Mouse (Mus musculus) kidney, postnatal 14 days (tissue): ENCODE results near the gene Mad2l1bp.

ENCODE experiments used
- DNase-seq: peaks from one replicate; pipeline ENCODE4 v3.0.0; 2022; ENCODE audit warnings: mixed read lengths

Mad2l1bp gene

DNA sequence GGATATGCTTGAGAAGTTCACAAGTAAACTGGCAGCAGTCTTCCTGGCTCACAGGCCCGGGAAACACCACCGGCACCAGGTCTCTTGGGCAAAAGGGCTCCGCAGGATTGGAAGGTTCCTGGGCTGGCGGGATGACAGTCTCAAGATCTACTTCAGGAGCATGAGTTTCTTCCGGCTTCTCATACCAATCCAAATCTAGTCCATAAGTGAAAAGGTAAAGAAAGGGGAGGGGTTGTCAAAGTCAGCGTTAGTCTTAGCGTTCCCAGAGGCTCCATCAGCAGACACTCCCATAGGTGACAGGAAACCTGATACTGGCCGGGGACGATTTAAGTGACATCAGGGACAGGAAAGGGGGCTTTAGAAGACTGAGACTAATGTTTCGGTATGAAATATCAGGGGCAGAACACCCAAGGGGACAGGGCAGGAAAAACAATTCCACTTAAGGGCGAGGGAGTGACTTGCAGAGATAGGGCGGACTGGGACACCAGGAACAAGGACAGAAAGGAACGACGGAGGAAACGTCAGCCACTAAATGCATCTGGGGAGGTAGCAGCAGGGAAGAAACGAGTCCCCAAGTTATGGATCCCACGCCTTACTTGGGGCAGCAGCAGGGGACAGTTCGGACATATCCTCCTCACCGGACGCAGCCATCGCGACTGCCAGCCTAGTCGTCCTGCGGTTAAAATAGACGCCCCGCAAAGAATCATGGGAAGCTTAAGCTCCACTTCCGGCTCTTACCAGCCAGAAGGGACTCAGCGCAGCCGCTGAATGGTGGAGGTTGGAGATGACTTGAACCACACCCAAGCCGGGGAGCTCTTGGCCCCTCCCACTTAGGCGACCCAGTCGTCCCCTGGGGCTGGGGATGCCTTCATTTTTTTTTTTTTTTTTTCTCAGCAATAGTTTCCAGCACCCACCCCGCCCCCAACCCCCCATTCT, at the start of gene Mad2l1bp:
TSS of gene Mad2l1bp (minus strand) at position 707 of the 936 bp plus-strand sequence.
- peak; percentile 94 for DNase-seq

GRCm38 (mm10) chr17:46203078-46203477, 49.7 kb upstream of the Mad2l1bp start:
- DNase-seq = peak; percentile 41

DNA sequence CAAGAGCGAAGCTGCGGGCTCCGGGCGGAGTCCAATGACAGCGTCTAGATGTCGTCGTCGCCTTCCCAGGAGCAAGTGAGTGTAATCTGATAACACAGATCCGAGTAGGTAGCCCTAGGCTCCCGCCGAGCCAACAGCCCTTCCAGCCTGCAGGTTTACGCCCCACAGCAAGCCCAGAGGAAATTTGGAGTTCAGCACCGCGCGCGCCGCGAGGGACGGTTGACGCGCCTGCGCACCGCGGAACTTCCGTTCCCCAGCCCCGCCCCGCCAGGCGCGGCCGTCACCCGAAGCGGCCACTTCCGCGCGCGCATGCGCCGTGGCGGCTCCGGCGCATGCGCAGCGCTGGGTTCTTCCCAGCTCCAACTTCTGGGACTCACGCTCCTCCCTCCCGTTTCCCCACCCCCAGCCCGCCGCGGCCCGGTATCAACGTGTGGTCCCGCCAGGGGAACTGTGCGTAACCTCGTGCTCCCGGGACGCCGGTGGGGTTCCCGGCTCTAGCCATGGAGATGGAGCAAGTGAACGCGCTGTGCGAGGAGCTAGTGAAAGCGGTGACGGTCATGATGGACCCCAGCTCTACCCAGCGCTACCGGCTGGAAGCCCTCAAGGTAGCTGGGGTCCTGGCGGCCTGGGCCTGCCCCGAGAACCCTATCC, 49.2 kb upstream of the Mad2l1bp start, which contains the start of the genes Polh and Xpo5:
TSS of gene Polh (minus strand) at position 225 of the 651 bp plus-strand sequence.
TSS of gene Xpo5 (plus strand) at position 362 of the 651 bp plus-strand sequence.
- DNase-seq = peak; percentile 96

DNA sequence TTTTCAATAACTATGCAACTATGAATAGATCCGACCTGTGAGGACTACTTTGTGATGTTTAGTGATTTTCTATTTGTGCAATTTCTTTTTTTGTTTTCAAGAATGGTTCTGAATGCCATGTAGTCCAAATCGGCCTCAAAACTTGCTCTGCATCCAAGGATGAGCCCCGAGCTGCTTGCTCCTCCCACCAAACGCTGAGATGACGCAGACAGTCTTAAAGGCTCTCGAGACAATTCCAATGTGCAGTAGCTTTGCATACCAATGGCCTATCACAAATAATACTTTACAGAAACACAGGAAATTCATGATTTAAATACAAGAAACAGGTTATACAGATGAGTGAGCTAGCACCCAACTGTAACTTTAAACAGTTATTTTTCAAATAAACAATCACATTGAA, 47.8 kb upstream of the Mad2l1bp start:
- no peak for DNase-seq

- no peak for DNase-seq
Measured at GRCm38 (mm10) chr17:46188829-46189228, 35.5 kb upstream of the Mad2l1bp start.

- DNase-seq = no peak
Measured at GRCm38 (mm10) chr17:46182273-46182672, 28.9 kb upstream of the Mad2l1bp start.

DNA sequence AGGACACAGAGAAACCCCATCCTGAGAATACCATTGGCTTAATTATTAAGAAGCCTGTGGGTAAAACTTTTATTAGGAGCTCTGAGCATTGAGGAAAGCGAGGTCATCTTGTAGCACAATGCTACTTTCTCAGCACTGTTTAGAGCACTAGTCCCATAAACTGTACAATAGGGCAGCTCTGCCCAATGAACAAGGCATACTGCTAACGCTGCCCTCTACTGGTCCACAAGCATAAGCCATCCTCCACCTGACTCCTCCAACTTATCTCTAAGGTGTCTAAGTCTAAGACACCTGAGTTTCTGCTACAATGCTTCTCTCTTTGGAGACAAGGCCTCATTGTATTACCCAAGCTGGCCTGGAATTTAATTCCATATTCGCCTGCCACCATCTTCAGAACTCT, 17.2 kb upstream of the Mad2l1bp start:
- peak; percentile 40 for DNase-seq

- DNase-seq = no peak
Measured at GRCm38 (mm10) chr17:46168768-46169167, 15.4 kb upstream of the Mad2l1bp start.

DNA sequence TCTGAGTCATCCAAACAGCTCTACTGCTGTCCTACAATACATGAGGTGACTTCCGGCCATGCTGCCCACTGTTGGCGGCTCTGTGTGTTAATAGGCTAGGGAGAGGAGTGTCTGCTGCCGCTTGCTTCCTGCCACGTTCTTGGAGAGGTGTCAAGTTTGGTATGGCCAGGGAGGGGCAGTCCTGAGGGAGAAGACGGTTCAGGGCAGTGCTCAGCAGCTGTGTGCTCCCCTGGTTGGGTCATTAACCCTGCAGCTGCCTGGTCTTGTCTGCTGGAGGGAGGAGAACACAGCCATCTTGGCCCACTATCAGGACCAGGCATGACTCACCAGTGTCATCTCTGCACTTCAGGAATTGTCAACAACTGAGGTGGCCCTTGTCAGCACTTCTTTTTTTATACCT, 15.0 kb upstream of the Mad2l1bp start:
- DNase-seq = no peak

DNA sequence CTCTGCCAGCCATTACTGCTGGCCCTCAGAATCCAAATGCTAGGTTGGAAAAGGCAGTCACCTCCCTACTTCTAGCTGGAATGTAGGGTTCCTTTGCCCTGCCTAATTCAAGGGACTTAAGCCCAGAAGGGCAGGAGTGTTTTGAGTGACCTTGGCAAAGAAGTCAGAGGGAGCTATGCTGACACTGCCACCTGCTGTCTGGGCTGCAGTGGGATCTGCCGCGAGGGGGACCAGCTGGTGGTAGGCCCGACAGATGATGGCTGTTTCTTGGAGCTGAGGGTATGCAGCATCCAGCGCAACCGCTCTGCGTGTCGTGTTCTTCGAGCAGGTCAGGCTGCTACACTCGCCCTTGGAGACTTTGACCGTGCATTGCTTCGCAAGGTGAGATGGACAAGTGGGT, 13.7 kb upstream of the Mad2l1bp start:
- peak; percentile 33 for DNase-seq

GRCm38 (mm10) chr17:46166270-46166669, 12.9 kb upstream of the Mad2l1bp start:
- DNase-seq = no peak

DNA sequence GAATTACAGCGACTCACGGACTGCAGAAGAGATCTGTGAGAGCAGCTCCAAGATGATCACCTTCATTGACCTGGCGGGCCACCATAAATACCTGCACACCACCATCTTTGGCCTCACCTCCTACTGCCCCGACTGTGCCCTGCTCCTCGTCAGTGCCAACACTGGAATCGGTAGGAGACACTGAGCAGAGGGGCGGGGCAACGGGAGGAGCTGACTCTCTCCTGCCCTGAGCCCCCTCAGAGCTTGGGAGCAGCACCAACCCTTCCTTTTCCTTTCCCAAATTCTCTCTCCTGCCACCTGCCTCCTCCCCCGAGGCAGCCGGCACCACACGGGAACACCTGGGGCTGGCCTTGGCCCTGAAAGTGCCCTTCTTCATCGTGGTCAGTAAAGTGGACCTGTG, 12.1 kb upstream of the Mad2l1bp start:
- DNase-seq = no peak

GRCm38 (mm10) chr17:46164791-46165190, 11.4 kb upstream of the Mad2l1bp start:
- no peak for DNase-seq

- DNase-seq = no peak
Measured at GRCm38 (mm10) chr17:46164301-46164700, 10.9 kb upstream of the Mad2l1bp start.

GRCm38 (mm10) chr17:46162951-46163421, 9.6 kb upstream of the Mad2l1bp start:
- DNase-seq = peak; percentile 64

DNA sequence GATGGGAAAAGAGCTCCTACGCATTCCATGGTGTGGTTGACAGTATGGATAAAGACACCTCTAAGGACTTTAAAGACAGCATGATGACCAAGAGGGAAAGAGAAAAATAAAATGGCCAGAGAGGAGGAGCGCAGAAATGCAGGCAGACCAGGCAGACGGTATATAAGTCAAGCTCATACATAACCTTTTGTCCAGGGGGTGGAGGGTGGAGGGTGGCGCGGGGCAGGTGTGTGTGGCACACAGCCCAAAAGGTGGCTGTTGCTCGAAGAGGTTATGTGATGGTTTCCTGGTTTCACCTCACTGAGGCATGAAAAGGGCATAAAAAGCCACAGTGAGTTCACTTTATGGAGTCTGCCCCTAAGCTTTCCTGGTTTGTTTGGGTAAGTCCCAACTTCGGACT, 9.2 kb upstream of the Mad2l1bp start:
- DNase-seq = no peak

DNA sequence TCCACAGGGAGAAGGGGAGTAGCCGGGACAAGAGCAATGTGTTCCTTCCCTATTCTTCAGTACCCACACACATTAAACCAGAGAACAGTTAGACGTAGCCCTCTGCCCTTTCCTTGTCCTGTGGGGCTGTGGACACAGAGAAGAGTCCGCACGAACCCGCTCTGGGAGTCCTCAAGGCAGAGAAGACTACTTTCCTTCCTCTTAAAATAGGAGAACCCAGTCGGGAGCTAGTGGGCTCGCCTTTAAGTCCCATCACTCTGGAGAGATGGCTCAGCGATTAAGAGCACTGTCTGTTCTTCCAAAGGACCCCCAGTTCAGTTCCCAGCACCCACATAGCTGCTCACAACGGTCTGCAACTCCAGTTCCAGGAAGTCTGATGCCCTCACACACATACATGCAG, 8.4 kb upstream of the Mad2l1bp start:
- DNase-seq = no peak

- no peak for DNase-seq
Measured at GRCm38 (mm10) chr17:46161179-46161578, 7.8 kb upstream of the Mad2l1bp start.

DNA sequence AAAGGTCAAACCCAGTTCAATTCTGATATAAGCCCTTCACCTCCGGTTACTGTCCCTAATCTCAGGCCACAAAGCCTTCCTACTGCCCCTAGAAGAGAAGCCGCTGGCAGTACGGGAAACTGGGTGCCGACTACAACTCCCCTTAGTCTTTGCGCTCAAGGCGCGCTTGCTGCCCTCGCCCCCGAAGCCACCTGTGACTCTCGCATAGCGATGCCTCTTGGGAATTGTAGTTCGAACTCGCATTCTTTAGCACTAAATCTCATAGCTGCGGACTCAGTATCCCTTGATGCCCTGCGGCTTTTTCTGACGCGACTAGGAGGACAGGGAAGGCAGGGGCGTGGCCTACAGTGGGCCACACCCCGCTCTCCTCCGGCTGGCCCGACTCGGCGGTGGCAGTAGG, 7.3 kb upstream of the Mad2l1bp start, which contains the start of gene Gtpbp2:
TSS of gene Gtpbp2 (plus strand) at position 347 of the 400 bp plus-strand sequence.
- peak; percentile 99 for DNase-seq

DNA sequence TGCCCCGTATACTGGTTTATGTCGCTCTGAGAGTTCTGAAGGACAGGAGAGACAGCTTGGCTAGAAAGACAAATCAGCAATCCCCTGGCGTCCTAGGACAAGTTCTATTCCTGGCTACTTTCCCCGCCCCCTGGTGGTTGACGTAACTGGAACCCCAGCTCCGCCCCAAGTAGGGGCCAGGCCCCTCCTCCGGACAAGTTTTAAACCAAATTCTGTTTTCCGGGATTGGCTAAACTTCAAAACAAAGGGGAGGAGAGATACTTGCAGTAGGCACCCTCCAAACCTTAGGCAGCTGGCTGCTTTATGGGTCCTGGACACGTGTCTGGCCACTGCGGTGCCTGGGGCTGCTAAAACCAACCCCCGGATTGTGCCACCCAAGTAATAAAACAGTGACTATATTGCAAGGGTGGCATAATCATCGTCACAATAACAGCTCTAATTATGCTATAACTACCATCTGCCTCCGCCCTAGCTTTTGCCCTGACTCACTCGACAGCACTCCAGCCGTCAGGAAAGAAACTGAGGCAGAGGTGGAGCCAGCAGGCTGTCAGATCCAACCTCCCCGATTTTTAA, 6.8 kb upstream of the Mad2l1bp start:
- DNase-seq = peak; percentile 96

DNA sequence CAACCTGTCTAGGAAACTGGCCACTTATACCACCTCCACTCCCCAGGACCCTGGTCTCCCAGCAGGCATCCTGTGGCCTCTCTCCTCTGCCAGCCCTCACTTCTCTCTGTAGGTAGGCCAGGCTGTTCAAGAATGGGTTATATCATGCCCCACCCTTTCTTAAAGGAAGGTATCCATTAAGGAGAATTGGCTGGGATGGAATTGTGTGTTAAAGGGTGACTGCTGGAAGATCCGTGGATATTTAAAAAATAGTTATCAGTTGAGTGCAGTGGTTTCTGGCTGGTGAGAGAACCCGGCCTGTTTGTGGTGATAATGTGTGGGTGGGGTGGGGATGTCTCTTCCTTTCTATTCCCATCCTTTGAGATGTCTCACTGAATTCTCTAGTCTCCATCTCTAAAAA, 5.9 kb upstream of the Mad2l1bp start:
- no peak for DNase-seq

- DNase-seq = no peak
Measured at GRCm38 (mm10) chr17:46157131-46157530, 3.8 kb upstream of the Mad2l1bp start.

GRCm38 (mm10) chr17:46156680-46157079, 3.3 kb upstream of the Mad2l1bp start:
- no peak for DNase-seq
